Comparison of ENCODE assay signal across 8 mouse cellular contexts in the genomic region with DNA sequence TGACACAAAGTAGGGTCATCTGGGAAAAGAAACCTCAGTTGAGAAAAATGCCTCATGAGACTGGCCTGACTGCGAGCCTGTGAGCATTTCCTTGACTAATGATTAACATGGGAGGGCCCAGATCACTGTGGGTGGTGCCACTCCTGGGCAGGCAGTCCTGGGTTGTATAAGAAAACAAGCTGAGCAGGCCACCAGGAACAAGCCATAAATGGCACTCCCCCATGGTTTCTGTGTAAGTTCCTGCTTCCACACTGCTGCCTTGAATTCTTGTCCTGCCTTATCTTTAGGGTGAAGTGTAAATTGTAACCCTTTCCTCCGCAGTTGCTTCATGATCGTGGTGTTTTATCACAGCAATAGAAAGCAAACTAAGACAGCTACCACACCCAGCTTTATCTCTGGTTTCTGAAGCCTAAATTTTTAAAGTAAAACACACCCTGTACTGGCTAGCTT. TPM values are rescaled to one million over a fixed set of nuclear protein-coding genes. Genes with fewer than 3 reads are reported as not detected.
A peak's percentile ranks its signal among the peaks of the same experiment; 100 is the strongest.
DNase-seq lines count a peak whose midpoint lies in the region; ATAC-seq and TF ChIP-seq lines count a peak whose summit lies in the region.

No protein-coding gene starts in this region.

- H3K27ac ChIP-seq in left cerebral cortex, adult 2 months = no peak overlapping the region

- ATAC-seq in CD4-positive, CD25-positive, alpha-beta regulatory T cell, adult 4 months = no peak

- peak; percentile 97 for DNase-seq in MEL-GATA-1-ER (ENCODE audit: extremely low read depth, low read depth)
- DNase-seq in c-Kit-negative CD71-positive TER-119-positive erythroid progenitor cells, embryonic 14.5 days (ENCODE audit: low read depth, low spot score) = peak; percentile 69
- peak; percentile 88 for DNase-seq in kidney, postnatal 14 days
- DNase-seq in lung, postnatal 4 days = peak; percentile 61 to 78
- DNase-seq in layer of hippocampus, postnatal 36 days = no peak
- no peak for DNase-seq in left cerebral cortex, adult 2 months (ENCODE audit: extremely low spot score in 1 of 2, low spot score in 2 of 2)
- no peak for DNase-seq in cerebellum, postnatal 10 days

- TF ChIP-seq CTCF in left cerebral cortex, adult 2 months (IDR thresholded peaks at IDR 0.05) = no peak

- no peak overlapping the region for H3K4me3 ChIP-seq in left cerebral cortex, adult 2 months

- intact Hi-C loops in left cerebral cortex, adult 2 months (cut with DNase I) = no loop called here

RNA-seq across cellular contexts. Expression of a gene that starts 4.5 kb away (rescaled TPM):
- total RNA-seq in layer of hippocampus, postnatal 36 days (2021) = 1 to 10 TPM; 7.0 to 7.8 TPM
- 1 to 10 TPM in 1 of 2 experiments, under 1 TPM in 1; 0.70 to 1.1 TPM for polyA plus RNA-seq in CD4-positive, CD25-positive, alpha-beta regulatory T cell, adult 4 months (2017; shearing (Covaris generic))
- 1 to 10 TPM; 5.6 to 7.0 TPM for total RNA-seq in left cerebral cortex, adult 2 months (2021)

RNA-seq across cellular contexts. Expression of a gene that starts 25.7 kb away (rescaled TPM):
- total RNA-seq in layer of hippocampus, postnatal 36 days (2021) = 1 to 10 TPM; 7.3 to 8.0 TPM
- polyA plus RNA-seq in CD4-positive, CD25-positive, alpha-beta regulatory T cell, adult 4 months (2017; shearing (Covaris generic)) = not detected
- 1 to 10 TPM; 4.8 to 5.8 TPM for total RNA-seq in left cerebral cortex, adult 2 months (2021)

Comparison
In these comparisons a context has a peak if more than half of its experiments do, and no peak if none do; other contexts are left out.
1. DNase-seq: peak in MEL-GATA-1-ER (single experiment), c-Kit-negative CD71-positive TER-119-positive erythroid progenitor cells, embryonic 14.5 days (single experiment), kidney, postnatal 14 days (single experiment) and lung, postnatal 4 days (2 of 2); none in layer of hippocampus, postnatal 36 days (0 of 2), left cerebral cortex, adult 2 months (0 of 2) and cerebellum, postnatal 10 days (0 of 2).